Mouse (Mus musculus) midbrain, embryonic 15.5 days (tissue): ENCODE measurements at regions not wholly inside any gene's neighbourhood (a gene's known extent, or its start where the extent isn't known, plus 50 kb on each side); places are given as distances from the start of the nearest gene placed in this dataset.

Experiments used
- ATAC-seq: fragments of 200-750 bp; cut with Nextera tagmentation; replicated peaks from 2 replicates; pipeline ENCODE4 v1.8.0; 2017; ENCODE audit warnings: moderate TSS enrichment
- H3K27ac ChIP-seq: fragments of 300-500 bp; sonication (generic); 2 replicates; pipeline ENCODE4 v1.5.1; 2015; ENCODE audit warnings: mild to moderate bottlenecking, inconsistent platforms
- H3K27me3 ChIP-seq: fragments of 300-500 bp; sonication (generic); replicated peaks from 2 replicates; pipeline ENCODE4 v1.6.1; 2015; ENCODE audit warnings: inconsistent platforms
- H3K36me3 ChIP-seq: fragments of 300-500 bp; sonication (generic); replicated peaks from 2 replicates; pipeline ENCODE4 v1.6.1; 2015; ENCODE audit warnings: inconsistent platforms
- H3K4me1 ChIP-seq: fragments of 300-500 bp; sonication (generic); 2 replicates; pipeline ENCODE4 v1.6.1; 2015; ENCODE audit warnings: inconsistent platforms
- H3K4me2 ChIP-seq: fragments of 300-500 bp; sonication (generic); 2 replicates; pipeline ENCODE4 v1.6.1; 2015; ENCODE audit warnings: inconsistent platforms, mild to moderate bottlenecking, moderate library complexity
- H3K4me3 ChIP-seq: fragments of 300-500 bp; sonication (generic); 2 replicates; pipeline ENCODE4 v1.5.1; 2015; ENCODE audit warnings: mild to moderate bottlenecking, inconsistent platforms
- H3K9ac ChIP-seq: fragments of 300-500 bp; sonication (generic); 2 replicates; pipeline ENCODE4 v1.6.1; 2015; ENCODE audit warnings: mild to moderate bottlenecking, inconsistent platforms
- H3K9me3 ChIP-seq: fragments of 300-500 bp; sonication (generic); 2 replicates; pipeline ENCODE4 v1.6.1; 2016; ENCODE audit warnings: inconsistent platforms
- WGBS: fragments of 180-500 bp; shearing (Covaris S2); methylation state at CpG from one replicate; pipeline ENCODE4 v1.1.7; 2015; ENCODE audit warnings: mixed read lengths; 5-methylcytosine and 5-hydroxymethylcytosine counted together

GRCm38 (mm10) chr17:80846996-80847810, 97.2 kb upstream of the Tmem178 start:
- Histone ChIP-seq H3K4me1 (no peaks in the 10 kb centered on the region; the same call in 1 of the 2 replicates), H3K27me3 (no peaks in the 10 kb centered on the region), H3K9me3 (no peaks in the 10 kb centered on the region), H3K36me3 (no peaks in the 10 kb centered on the region), H3K4me2 (peak overlapping the region; percentile 24; the same call in 1 of the 2 replicates), H3K9ac (no peak overlapping the region), H3K4me3 (0 out of 2 replicates have a peak overlapping the region, but pooled peaks have one; percentile 14), H3K27ac (no peak overlapping the region)
- WGBS: 73% methylated on average over 23 of the region's 23 CpGs
- peak; percentile 60; the same call in 1 of the 2 replicates for ATAC-seq

- H3K27me3 ChIP-seq: no peaks in the 10 kb centered on the region
- WGBS: 55% methylated on average over 7 of the region's 7 CpGs
- no peak overlapping the region for H3K27ac ChIP-seq
- H3K4me2 ChIP-seq: no peak overlapping the region
- no peaks in the 10 kb centered on the region for H3K9me3 ChIP-seq
- no peaks in the 10 kb centered on the region for H3K36me3 ChIP-seq
- no peak overlapping the region for H3K4me3 ChIP-seq
- no peak for ATAC-seq
- H3K9ac ChIP-seq: no peak overlapping the region
- H3K4me1 ChIP-seq: no peaks in the 10 kb centered on the region; the same call in 1 of the 2 replicates
Observed at GRCm38 (mm10) chr17:80845349-80845748, 99.1 kb upstream of the Tmem178 start.

- no peak overlapping the region for H3K4me3 ChIP-seq
- no peaks in the 10 kb centered on the region; the same call in 1 of the 2 replicates for H3K4me1 ChIP-seq
- no peak for ATAC-seq
- H3K9me3 ChIP-seq: no peaks in the 10 kb centered on the region
- H3K27ac ChIP-seq: no peak overlapping the region
- H3K36me3 ChIP-seq: no peaks in the 10 kb centered on the region
- H3K9ac ChIP-seq: no peak overlapping the region
- 90% methylated on average over 4 of the region's 4 CpGs for WGBS
- no peaks in the 10 kb centered on the region for H3K27me3 ChIP-seq
- no peak overlapping the region for H3K4me2 ChIP-seq
Observed at GRCm38 (mm10) chr17:80841903-80842302, 102.5 kb upstream of the Tmem178 start.

- Histone ChIP-seq H3K9me3 (no peaks in the 10 kb centered on the region), H3K4me3 (no peak overlapping the region), H3K9ac (no peak overlapping the region), H3K4me1 (no peaks in the 10 kb centered on the region; the same call in 1 of the 2 replicates), H3K27ac (no peak overlapping the region), H3K36me3 (no peaks in the 10 kb centered on the region), H3K4me2 (no peak overlapping the region), H3K27me3 (no peaks in the 10 kb centered on the region)
- 88% methylated on average over 6 of the region's 6 CpGs for WGBS
- no peak for ATAC-seq
Observed at GRCm38 (mm10) chr17:80840896-80841295, 103.5 kb upstream of the Tmem178 start.

GRCm38 (mm10) chr17:80840452-80840851, 104.0 kb upstream of the Tmem178 start:
- H3K36me3 ChIP-seq: no peaks in the 10 kb centered on the region
- H3K9me3 ChIP-seq: no peaks in the 10 kb centered on the region
- no peak for ATAC-seq
- 86% methylated on average over 4 of the region's 4 CpGs for WGBS
- no peak overlapping the region for H3K4me3 ChIP-seq
- H3K27ac ChIP-seq: no peak overlapping the region
- no peak overlapping the region for H3K4me2 ChIP-seq
- no peak overlapping the region for H3K9ac ChIP-seq
- H3K4me1 ChIP-seq: no peaks in the 10 kb centered on the region; the same call in 1 of the 2 replicates
- no peaks in the 10 kb centered on the region for H3K27me3 ChIP-seq

GRCm38 (mm10) chr17:80834701-80835100, 106.4 kb upstream of the Map4k3 start:
- no peak for ATAC-seq
- H3K9ac ChIP-seq: no peak overlapping the region
- H3K27me3 ChIP-seq: no peaks in the 10 kb centered on the region
- no peaks in the 10 kb centered on the region for H3K9me3 ChIP-seq
- no peak overlapping the region for H3K4me2 ChIP-seq
- no peaks in the 10 kb centered on the region for H3K36me3 ChIP-seq
- no peaks in the 10 kb centered on the region for H3K4me1 ChIP-seq
- H3K27ac ChIP-seq: no peak overlapping the region
- H3K4me3 ChIP-seq: no peak overlapping the region

GRCm38 (mm10) chr17:80834176-80834517, 105.9 kb upstream of the Map4k3 start:
- no peak for ATAC-seq
- Histone ChIP-seq H3K4me3 (no peak overlapping the region), H3K36me3 (no peaks in the 10 kb centered on the region), H3K27ac (no peak overlapping the region), H3K27me3 (no peaks in the 10 kb centered on the region), H3K9me3 (no peaks in the 10 kb centered on the region), H3K4me1 (no peaks in the 10 kb centered on the region), H3K4me2 (no peak overlapping the region), H3K9ac (no peak overlapping the region)
- WGBS: 34% methylated on average over 5 of the region's 5 CpGs

- H3K9ac ChIP-seq: no peak overlapping the region
- H3K4me2 ChIP-seq: no peak overlapping the region
- H3K27me3 ChIP-seq: no peaks in the 10 kb centered on the region
- H3K36me3 ChIP-seq: no peaks in the 10 kb centered on the region
- WGBS: 42% methylated on average over 10 of the region's 10 CpGs
- no peaks in the 10 kb centered on the region for H3K4me1 ChIP-seq
- no peak overlapping the region for H3K27ac ChIP-seq
- 0 out of 2 replicates have a peak, but pooled peaks have one; percentile 30 for ATAC-seq
- H3K4me3 ChIP-seq: no peak overlapping the region
- no peaks in the 10 kb centered on the region for H3K9me3 ChIP-seq
Observed at GRCm38 (mm10) chr17:80833355-80834175, 105.3 kb upstream of the Map4k3 start.

GRCm38 (mm10) chr17:80831686-80832085, 103.4 kb upstream of the Map4k3 start:
- no peaks in the 10 kb centered on the region for H3K36me3 ChIP-seq
- no peak overlapping the region for H3K4me2 ChIP-seq

GRCm38 (mm10) chr17:80827896-80828295, 99.6 kb upstream of the Map4k3 start:
- ATAC-seq: no peak
- H3K27ac ChIP-seq: no peak overlapping the region
- 66% methylated on average over 2 of the region's 2 CpGs for WGBS
- peaks cover 6% of the 10 kb centered on the region; the same call in 1 of the 2 replicates for H3K4me1 ChIP-seq
- no peak overlapping the region for H3K4me2 ChIP-seq
- H3K9ac ChIP-seq: no peak overlapping the region
- H3K27me3 ChIP-seq: no peaks in the 10 kb centered on the region
- no peaks in the 10 kb centered on the region for H3K9me3 ChIP-seq
- no peaks in the 10 kb centered on the region for H3K36me3 ChIP-seq
- no peak overlapping the region for H3K4me3 ChIP-seq

More at GRCm38 (mm10) chr17:80831686-80832085, 103.4 kb upstream of the Map4k3 start:
- Histone ChIP-seq H3K4me1 (no peaks in the 10 kb centered on the region), H3K4me3 (no peak overlapping the region), H3K9ac (no peak overlapping the region), H3K27ac (no peak overlapping the region), H3K9me3 (no peaks in the 10 kb centered on the region), H3K27me3 (no peaks in the 10 kb centered on the region)
- WGBS: 80% methylated on average over 4 of the region's 4 CpGs
- ATAC-seq: no peak

GRCm38 (mm10) chr17:80827361-80827760, 99.1 kb upstream of the Map4k3 start:
- 89% methylated on average over 17 of the region's 17 CpGs for WGBS
- peaks cover 6% of the 10 kb centered on the region; the same call in 1 of the 2 replicates for H3K4me1 ChIP-seq
- H3K27ac ChIP-seq: no peak overlapping the region
- no peak overlapping the region for H3K9ac ChIP-seq
- no peak overlapping the region for H3K4me3 ChIP-seq
- no peaks in the 10 kb centered on the region for H3K27me3 ChIP-seq
- no peak for ATAC-seq
- H3K36me3 ChIP-seq: no peaks in the 10 kb centered on the region
- no peaks in the 10 kb centered on the region for H3K9me3 ChIP-seq
- no peak overlapping the region for H3K4me2 ChIP-seq

GRCm38 (mm10) chr17:80825971-80826730, 97.9 kb upstream of the Map4k3 start:
- Histone ChIP-seq H3K4me3 (no peak overlapping the region), H3K36me3 (no peaks in the 10 kb centered on the region), H3K27ac (no peak overlapping the region), H3K4me2 (no peak overlapping the region), H3K27me3 (no peaks in the 10 kb centered on the region), H3K9ac (no peak overlapping the region), H3K9me3 (no peaks in the 10 kb centered on the region), H3K4me1 (peaks cover 7% of the 10 kb centered on the region; the same call in 1 of the 2 replicates)
- ATAC-seq: no peak
- 59% methylated on average over 12 of the region's 12 CpGs for WGBS
